Mouse (Mus musculus) CH12.LX (cell line): ENCODE results near the gene Zfp661.

Source experiments
- CTCF ChIP-seq, 2 experiments: IDR thresholded peaks in 1 of 2; conservative IDR thresholded peaks in 1 of 2; 2 replicates each; pipeline ENCODE4 v1.5.1; 2011 to 2012; ENCODE audit warnings: low read depth in 2 of 2, low read length in 2 of 2, improper control_type of control experiment in 1 of 2, inconsistent platforms in 1 of 2, mild to moderate bottlenecking in 1 of 2, moderate library complexity in 1 of 2
- HCFC1 ChIP-seq: IDR thresholded peaks from 2 replicates; pipeline ENCODE4 v1.6.1; 2012; ENCODE audit warnings: low read depth, mild to moderate bottlenecking, inconsistent platforms, low read length, improper control_type of control experiment
- JUN ChIP-seq: IDR thresholded peaks from 2 replicates; pipeline ENCODE4 v1.6.1; 2011; ENCODE audit warnings: low read depth, mild to moderate bottlenecking, low read length, improper control_type of control experiment, moderate library complexity; ENCODE audit not compliant: insufficient read depth
- JUND ChIP-seq: conservative IDR thresholded peaks from 2 replicates; pipeline ENCODE4 v1.6.1; 2011; ENCODE audit warnings: low read depth, low read length, improper control_type of control experiment
- KAT2A ChIP-seq: IDR thresholded peaks from 2 replicates; pipeline ENCODE4 v1.6.1; 2012; ENCODE audit warnings: low read length, improper control_type of control experiment, inconsistent platforms; ENCODE audit not compliant: insufficient replicate concordance
- MAFK ChIP-seq: IDR thresholded peaks from 2 replicates; pipeline ENCODE4 v1.6.1; 2011; ENCODE audit warnings: low read length, improper control_type of control experiment; ENCODE audit not compliant: insufficient replicate concordance
- MAX ChIP-seq: IDR thresholded peaks from 2 replicates; pipeline ENCODE4 v1.6.1; 2011; ENCODE audit warnings: low read length, improper control_type of control experiment
- MEF2A ChIP-seq: IDR thresholded peaks from 2 replicates; pipeline ENCODE4 v1.6.1; 2014; ENCODE audit warnings: low read depth, mild to moderate bottlenecking, inconsistent platforms, low read length, improper control_type of control experiment, borderline replicate concordance
- POLR2A ChIP-seq: IDR thresholded peaks from 2 replicates; pipeline ENCODE4 v1.6.1; 2011; ENCODE audit warnings: low read depth, mild to moderate bottlenecking, improper control_type of control experiment, low read length
- RCOR1 ChIP-seq: conservative IDR thresholded peaks from 2 replicates; pipeline ENCODE4 v1.6.1; 2012; ENCODE audit warnings: low read depth, mild to moderate bottlenecking, inconsistent platforms, low read length, improper control_type of control experiment
- SIN3A ChIP-seq: IDR thresholded peaks from 2 replicates; pipeline ENCODE4 v1.6.1; 2012; ENCODE audit warnings: low read length, improper control_type of control experiment, inconsistent platforms
- USF1 ChIP-seq: IDR thresholded peaks from 2 replicates; pipeline ENCODE4 v1.6.1; 2014; ENCODE audit warnings: low read depth, mild to moderate bottlenecking, inconsistent platforms, low read length, improper control_type of control experiment
- ZC3H11A ChIP-seq: IDR thresholded peaks from 2 replicates; pipeline ENCODE4 v1.6.1; 2012; ENCODE audit warnings: low read depth, mild to moderate bottlenecking, inconsistent platforms, low read length, improper control_type of control experiment
- ZNF384 ChIP-seq: IDR thresholded peaks from 2 replicates; pipeline ENCODE4 v1.6.1; 2012; ENCODE audit warnings: low read depth, low read length, improper control_type of control experiment, inconsistent platforms

DNA sequence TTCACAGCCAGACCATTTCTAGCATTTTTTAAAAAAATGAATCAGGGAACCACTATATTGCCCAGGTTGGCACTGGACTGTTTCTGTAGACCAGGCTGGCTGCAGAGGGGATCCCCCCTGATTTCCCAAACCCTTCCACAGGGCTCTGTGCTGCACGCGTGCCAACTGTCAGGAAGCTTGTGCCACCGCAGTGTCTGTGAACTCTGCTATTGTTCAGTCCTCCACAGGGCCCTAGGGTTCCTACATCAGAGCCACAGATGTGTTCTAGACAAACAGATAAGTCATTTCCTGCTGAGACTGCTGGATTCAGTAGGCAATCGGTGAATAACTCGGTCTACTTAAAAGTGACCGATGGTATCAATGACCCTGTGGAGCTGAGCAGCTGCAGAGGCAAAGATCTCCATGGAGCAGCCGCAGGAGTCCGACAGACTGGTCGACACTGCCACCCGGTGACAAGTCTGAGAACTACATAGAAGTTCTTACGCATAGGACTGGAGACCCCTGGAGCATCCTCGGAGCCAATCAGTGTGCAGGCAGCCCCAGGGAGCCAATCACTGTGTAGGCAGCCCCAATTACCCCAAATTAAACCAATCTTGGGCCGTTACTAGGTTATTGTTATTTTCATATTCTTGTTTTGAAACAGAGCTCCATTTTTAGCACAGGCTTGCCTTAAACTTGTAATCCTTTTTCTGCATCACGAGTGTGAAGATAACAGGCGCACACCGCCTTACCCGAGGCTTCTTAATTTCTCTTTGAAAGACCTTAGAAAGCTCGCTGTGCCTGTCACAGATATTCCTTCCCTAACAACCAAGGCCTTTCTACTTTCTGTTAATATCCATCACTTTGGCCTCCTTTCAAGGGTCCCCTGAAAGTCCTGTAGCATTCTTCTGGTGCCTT is 27.6 kb downstream of the Zfp661 start:
- TF ChIP-seq CTCF (conservative IDR thresholded peaks at IDR 0.05 in 1 of 2, IDR thresholded peaks at IDR 0.05 in 1 of 2; ENCODE audit: low read depth in 2 of 2, low read length in 2 of 2) (peak; percentile 54 to 93; a peak in 3 of 4 replicates), JUND (no peak), JUN (no peak), HCFC1 (no peak), ZC3H11A (no peak), MAX (no peak), KAT2A (no peak), POLR2A (no peak), USF1 (no peak), RCOR1 (no peak), MEF2A (peak; percentile 75; the same call in 1 of the 2 replicates), ZNF384 (no peak), MAFK (no peak), SIN3A (no peak)
